Mouse (Mus musculus) layer of hippocampus, adult 9-11 months (tissue): ENCODE measurements around the gene Jarid2.

ENCODE experiments used
- DNase-seq: peaks from one replicate; pipeline ENCODE4 v3.0.0; 2022

Jarid2 gene

GRCm38 (mm10) chr13:44852024-44852423 lies 122.8 kb downstream of the Jarid2 start:
- no peak for DNase-seq

GRCm38 (mm10) chr13:44865566-44865965 lies 136.3 kb downstream of the Jarid2 start:
- no peak for DNase-seq

GRCm38 (mm10) chr13:44868037-44868650 lies 138.9 kb downstream of the Jarid2 start:
- peak; percentile 56 for DNase-seq

- peak; percentile 90 for DNase-seq
Measured at GRCm38 (mm10) chr13:44869418-44870119, 140.3 kb downstream of the Jarid2 start.

- DNase-seq: no peak
Measured at GRCm38 (mm10) chr13:44876799-44877198, 147.5 kb downstream of the Jarid2 start.

GRCm38 (mm10) chr13:44881001-44881400 lies 151.7 kb downstream of the Jarid2 start:
- DNase-seq: no peak

GRCm38 (mm10) chr13:44886221-44886620 lies 156.9 kb downstream of the Jarid2 start:
- no peak for DNase-seq

- no peak for DNase-seq
Measured at GRCm38 (mm10) chr13:44890612-44891011, 161.3 kb downstream of the Jarid2 start.

- no peak for DNase-seq
Measured at GRCm38 (mm10) chr13:44891813-44892730, 162.8 kb downstream of the Jarid2 start.

- DNase-seq: no peak
Measured at GRCm38 (mm10) chr13:44896211-44896610, 166.9 kb downstream of the Jarid2 start.

GRCm38 (mm10) chr13:44902299-44902698 lies 173.0 kb downstream of the Jarid2 start:
- DNase-seq: no peak

- DNase-seq: no peak
Measured at GRCm38 (mm10) chr13:44903416-44903815, 174.1 kb downstream of the Jarid2 start.

GRCm38 (mm10) chr13:44904271-44904670 lies 175.0 kb downstream of the Jarid2 start:
- DNase-seq: no peak

GRCm38 (mm10) chr13:44906141-44906540 lies 176.9 kb downstream of the Jarid2 start:
- DNase-seq: no peak

- DNase-seq: peak; percentile 94
Measured at GRCm38 (mm10) chr13:44907702-44908101, 178.4 kb downstream of the Jarid2 start.

- no peak for DNase-seq
Measured at GRCm38 (mm10) chr13:44908790-44909189, 179.5 kb downstream of the Jarid2 start.

- no peak for DNase-seq
Measured at GRCm38 (mm10) chr13:44912851-44913250, 183.6 kb downstream of the Jarid2 start.

- DNase-seq: no peak
Measured at GRCm38 (mm10) chr13:44913560-44913959, 184.3 kb downstream of the Jarid2 start.

GRCm38 (mm10) chr13:44915382-44915781 lies 186.1 kb downstream of the Jarid2 start:
- DNase-seq: no peak

GRCm38 (mm10) chr13:44915945-44916344 lies 186.7 kb downstream of the Jarid2 start:
- no peak for DNase-seq

GRCm38 (mm10) chr13:44917202-44917601 lies 187.9 kb downstream of the Jarid2 start:
- no peak for DNase-seq

GRCm38 (mm10) chr13:44918269-44918668 lies 189.0 kb downstream of the Jarid2 start:
- DNase-seq: no peak

- peak; percentile 74 for DNase-seq
Measured at GRCm38 (mm10) chr13:44921095-44921494, 191.8 kb downstream of the Jarid2 start.

- no peak for DNase-seq
Measured at GRCm38 (mm10) chr13:44921721-44922120, 192.4 kb downstream of the Jarid2 start.
